Mouse (Mus musculus) cerebellum, postnatal 14 days (tissue): ENCODE data around the gene Smyd4.
A peak's percentile ranks its signal among the peaks of the same experiment; 100 is the strongest.
"Not testable (repeated sequence)": the region's sequence is repeated elsewhere in the genome, so short reads cannot be mapped to it uniquely, and the experiment has no call there.

ENCODE experiments used
- DNase-seq, 2 experiments: peaks; one replicate each; pipeline ENCODE4 v3.0.0; 2021; ENCODE audit warnings: mixed read lengths in 2 of 2

Smyd4 gene

DNA sequence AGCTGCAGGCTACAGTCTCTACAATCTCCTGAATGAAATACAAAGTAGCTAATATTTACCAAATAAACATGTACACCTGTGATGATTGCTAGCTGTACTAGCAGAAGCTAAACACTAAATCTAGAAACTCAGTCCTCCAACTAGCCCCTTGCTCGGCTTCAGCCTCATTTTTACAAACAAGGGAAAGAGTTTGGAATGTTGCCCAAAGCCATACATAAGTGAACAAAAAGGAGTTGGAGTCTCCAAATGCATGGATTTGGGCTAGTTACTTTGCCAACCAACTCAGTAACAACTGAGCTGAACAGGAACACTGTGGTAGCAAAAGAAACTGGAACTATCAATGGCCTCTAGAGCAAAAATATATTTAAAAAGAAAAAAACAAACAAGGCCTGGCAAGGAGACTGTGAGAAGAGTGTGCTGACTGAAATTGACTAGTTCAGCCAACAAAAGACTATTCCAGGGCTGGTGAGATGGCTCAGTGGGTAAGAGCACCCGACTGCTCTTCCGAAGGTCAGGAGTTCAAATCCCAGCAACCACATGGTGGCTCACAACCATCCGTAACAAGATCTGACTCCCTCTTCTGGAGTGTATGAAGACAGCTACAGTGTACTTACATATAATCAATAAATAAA, 1.6 kb upstream of the Smyd4 start:
- no peak for DNase-seq

DNA sequence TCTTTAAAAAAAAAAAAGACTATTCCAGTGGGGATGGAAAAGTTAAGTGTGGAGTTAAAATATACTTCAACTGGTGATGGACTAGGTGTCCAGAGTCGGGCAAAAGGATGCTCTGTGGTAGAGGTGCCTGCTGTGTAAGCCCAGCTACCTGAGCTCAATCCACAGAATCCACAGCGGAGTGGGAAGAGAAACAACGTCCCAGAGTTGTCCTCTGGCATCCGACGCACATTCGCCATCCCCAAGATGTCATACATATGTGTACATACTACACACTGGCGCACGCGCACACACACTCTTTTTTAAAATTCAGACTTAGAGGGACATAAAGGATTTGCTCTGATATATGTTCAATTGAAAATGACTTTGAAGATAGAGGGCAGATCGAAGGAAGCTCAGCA, 1.0 kb upstream of the Smyd4 start:
- DNase-seq: no peak

DNA sequence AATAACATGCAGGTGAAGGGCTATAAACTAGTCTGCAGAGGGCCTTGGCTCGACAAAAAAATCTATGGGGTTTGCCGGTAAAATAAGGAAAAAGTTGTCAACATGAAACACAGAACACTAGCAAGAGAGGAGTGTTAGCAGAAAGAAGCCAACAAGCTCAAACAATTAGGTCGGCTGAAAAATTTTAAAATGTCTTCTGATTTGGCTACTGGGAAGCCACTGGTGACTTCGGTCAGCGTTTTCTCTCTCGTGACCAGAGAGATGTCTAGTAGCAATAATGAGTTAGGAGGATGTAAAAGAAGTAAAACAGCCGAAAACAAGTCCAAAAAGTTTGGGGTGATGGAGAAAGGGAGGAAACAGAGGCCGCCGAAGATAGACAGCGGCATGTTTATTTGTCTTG, 637 bp upstream of the Smyd4 start:
- DNase-seq: no peak

- no peak for DNase-seq
Observed at GRCm38 (mm10) chr11:75348890-75349261, 643 bp downstream of the Smyd4 start.

DNA sequence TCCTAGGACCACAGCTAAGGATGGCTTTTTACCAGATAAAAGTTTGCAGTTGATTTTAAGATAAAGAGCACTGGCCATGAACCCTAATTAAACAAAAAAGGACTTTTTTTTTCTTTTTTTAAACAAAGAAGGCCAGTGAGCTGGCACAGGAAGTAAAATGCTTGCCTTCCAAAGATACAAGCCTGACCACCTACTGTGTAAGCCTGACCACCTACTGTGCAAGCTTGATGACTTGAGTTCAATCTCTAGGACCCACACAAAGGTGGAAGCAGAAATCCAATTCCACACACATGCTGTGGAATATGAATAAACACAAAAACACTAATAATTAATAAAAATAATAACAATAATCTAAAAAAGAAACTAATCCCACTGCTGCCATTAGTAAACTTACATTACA, 3.0 kb downstream of the Smyd4 start:
- DNase-seq: peak in 1 of 2 experiments; percentile 20

- no peak for DNase-seq
Observed at GRCm38 (mm10) chr11:75355475-75355874, 7.2 kb downstream of the Smyd4 start.

GRCm38 (mm10) chr11:75377125-75377524, 28.9 kb downstream of the Smyd4 start:
- no peak for DNase-seq

- not testable (repeated sequence) for DNase-seq
Observed at GRCm38 (mm10) chr11:75378786-75379185, 30.6 kb downstream of the Smyd4 start.

DNA sequence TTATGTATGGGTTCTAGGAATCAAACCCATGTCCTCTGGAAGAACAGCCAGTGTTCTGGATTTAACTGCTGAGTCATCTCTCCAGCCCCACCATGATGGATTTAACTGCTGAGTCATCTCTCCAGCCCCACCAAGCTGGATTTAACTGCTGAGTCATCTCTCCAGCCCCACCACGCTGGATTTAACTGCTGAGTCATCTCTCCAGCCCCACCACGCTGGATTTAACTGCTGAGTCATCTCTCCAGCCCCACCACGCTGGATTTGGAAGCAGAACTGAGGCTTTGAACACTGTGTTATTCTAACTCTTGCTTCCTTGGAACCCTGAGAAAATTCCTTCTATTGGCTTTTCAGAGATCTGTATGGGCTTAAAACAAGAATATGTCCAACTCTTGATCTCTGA, 35.3 kb downstream of the Smyd4 start:
- not testable (repeated sequence) for DNase-seq

GRCm38 (mm10) chr11:75395611-75396010, 47.4 kb downstream of the Smyd4 start:
- no peak for DNase-seq

DNA sequence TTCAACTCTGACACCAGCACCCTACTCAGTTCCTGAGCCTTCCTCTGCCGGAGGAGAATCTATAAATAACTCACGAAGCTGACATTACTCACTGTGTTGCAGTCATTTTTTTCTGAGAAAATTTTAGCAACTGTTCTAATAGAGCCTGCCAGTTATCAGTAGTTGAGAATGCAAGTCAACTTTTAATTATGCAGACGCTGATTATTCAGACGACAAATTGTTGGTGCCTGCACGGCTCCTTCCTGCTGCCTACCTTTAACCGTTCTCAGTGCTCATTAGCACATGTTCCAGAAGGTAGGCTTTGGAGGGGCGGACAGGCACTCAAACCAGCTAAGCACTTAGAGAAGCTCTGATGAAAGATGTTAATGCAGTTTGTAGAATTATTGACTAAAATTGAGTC, 49.2 kb downstream of the Smyd4 start:
- no peak for DNase-seq

- peak; percentile 49 to 61 for DNase-seq
Observed at GRCm38 (mm10) chr11:75399411-75399841, 51.2 kb downstream of the Smyd4 start.

DNA sequence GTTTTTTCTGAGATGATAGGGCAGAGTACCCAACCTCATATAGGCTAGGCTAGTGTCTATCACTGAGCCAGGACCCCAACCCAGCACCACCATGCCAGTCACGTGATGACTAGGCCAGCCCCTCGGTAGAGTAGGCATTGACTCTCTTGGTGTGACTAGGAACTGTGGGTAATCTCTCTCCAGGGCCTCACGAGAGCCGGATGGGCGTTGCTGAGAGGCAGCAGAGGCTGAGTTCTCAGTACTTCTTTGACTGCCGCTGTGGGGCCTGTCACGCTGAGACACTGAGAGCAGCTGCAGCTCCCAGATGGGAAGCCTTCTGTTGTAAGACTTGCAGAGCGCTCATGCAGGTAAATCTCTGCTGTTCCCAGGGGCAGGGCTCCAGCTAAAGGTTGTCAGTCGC, 51.9 kb downstream of the Smyd4 start:
- peak; percentile 17 to 50 for DNase-seq

DNA sequence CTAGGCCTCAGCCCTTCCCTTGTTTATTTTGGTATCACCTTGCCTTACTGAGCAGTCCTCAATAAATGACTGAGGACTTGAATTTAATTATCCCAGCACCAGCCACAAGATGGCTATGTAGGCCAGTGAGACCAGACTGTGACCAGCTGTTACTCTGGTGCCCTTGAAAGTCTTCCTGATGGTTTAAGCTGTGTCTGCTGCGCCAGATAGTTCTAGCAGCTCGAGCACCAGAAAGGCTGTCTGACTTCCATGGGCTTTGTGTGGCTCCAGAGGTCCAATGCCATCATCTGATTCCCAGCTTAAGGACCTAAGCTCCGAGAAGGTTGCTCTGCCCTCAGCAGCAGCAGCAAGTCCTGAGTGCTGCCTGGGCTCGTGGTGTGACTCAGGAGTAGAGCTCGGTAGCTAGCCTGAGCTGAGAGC, 54.0 kb downstream of the Smyd4 start:
- DNase-seq: peak; percentile 59 to 67

GRCm38 (mm10) chr11:75403301-75404052, 55.2 kb downstream of the Smyd4 start:
- DNase-seq: no peak

DNA sequence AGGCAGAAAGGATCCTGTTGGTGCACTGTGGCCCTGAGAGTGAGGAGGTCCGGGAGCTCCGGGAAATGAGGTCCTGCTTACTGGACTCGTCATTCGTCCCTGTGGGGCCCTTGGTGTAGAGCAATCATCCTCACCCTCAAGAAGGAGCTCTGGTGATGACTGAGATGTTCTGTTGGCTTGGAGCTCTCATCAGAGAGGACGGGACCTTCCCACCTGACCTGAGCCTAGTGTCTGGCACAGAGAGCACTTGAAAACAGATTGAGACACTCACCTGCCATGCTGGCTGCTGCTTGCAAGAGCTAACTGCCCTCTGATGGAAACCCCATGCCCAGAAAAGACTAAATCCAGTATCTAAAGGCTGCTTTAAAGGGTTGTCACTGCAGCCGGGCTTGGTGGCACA, 56.6 kb downstream of the Smyd4 start:
- peak in 1 of 2 experiments; percentile 29 for DNase-seq

GRCm38 (mm10) chr11:75406104-75406503, 57.9 kb downstream of the Smyd4 start:
- DNase-seq: no peak

- peak; percentile 34 to 65 for DNase-seq
Observed at GRCm38 (mm10) chr11:75406865-75407264, 58.6 kb downstream of the Smyd4 start.

GRCm38 (mm10) chr11:75409679-75410575, 61.7 kb downstream of the Smyd4 start:
- DNase-seq: no peak

GRCm38 (mm10) chr11:75410591-75410990, 62.4 kb downstream of the Smyd4 start:
- no peak for DNase-seq

DNA sequence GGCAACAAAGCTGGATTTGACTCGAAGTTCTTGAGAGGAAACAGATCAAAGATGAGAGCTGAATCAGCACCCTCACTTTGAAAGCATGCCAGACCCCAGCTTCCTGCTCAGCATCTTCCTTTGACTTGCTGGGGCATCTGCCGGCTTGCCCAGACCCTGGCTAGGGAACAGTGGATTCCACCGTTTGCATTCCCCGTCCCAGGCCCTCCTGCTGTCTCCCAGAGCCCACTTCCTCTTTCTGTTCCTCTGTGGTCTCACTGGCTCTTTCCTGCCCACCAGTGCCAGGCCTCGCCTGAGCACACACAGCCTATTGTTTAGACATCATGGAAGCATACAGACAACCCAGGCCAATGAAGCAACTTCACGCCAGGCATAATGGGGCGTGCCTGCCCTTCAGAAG, 66.9 kb downstream of the Smyd4 start:
- no peak for DNase-seq

GRCm38 (mm10) chr11:75415994-75416393, 67.8 kb downstream of the Smyd4 start:
- no peak for DNase-seq

DNA sequence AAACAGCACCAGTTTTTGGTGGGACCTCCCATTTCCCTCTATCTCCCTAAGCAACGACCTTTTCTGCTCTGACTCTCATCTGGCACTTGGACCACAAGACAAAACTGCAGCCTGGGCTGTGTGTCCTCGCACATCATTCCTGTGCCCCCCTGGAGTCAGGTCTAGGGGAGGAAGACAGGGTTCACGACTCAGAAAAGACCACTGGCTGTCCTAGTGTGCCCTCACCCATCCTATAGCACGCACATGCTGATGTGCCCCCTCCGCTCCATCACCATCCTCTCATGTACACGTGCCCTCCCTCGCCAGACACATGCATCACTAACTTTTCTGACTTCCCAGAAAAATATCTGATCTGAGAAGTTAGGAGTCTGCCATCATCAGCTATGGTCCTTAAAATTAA, 71.8 kb downstream of the Smyd4 start:
- no peak for DNase-seq
